Mouse (Mus musculus) embryo, embryonic 9.5 days (tissue): ENCODE measurements around the gene Ptpa.
"Not testable (repeated sequence)": the region's sequence is repeated elsewhere in the genome, so short reads cannot be mapped to it uniquely, and the experiment has no call there.

Source experiments
- DNase-seq: peaks from one replicate; pipeline ENCODE4 v3.0.0-alpha.2; 2017; ENCODE audit errors: extremely low spot score

Gene Ptpa

DNA sequence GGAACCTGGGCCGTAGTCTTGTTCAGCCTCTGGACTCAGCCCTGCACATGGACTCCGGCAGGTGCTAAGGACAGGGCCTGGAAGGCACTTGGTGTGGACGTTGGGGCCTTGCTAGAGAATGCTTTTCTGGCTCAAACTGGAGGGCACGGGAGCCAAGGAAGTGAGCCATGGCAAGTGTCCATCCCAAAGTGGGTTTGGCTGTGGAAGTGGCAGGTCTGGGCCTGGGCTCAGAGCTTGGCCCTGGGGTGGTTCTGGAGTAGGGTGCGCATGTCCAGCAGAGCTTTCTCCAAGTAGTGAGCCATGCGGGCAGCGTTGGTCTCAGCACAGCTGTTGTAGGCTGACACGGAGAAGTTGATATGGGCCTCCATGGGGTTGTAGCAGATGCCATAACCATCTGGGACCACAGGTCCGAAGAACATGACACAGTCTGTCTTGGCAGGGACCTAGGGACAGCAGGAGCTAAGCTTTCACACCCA, 13.4 kb upstream of the Ptpa start:
- no peak for DNase-seq

DNA sequence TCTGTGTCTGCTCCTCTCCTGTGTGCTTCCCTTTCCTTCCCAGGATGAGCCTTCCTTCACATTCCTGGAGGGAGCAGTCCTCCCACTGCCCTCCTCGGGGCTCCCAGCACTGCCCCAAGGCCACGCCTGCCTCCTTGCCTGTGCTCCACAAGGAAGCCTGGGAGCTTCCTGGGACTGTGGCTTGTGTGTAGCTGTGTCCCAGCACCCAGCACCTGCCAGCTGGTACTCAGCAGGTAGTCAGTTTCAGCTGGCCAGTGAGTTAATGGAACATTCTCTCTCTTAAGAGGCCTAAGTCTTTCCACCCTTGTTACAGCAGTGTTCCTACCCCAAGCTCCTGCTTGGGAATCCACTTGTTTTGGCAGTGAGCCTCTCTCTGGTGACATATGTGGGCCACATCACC, 13.0 kb upstream of the Ptpa start:
- no peak for DNase-seq

DNA sequence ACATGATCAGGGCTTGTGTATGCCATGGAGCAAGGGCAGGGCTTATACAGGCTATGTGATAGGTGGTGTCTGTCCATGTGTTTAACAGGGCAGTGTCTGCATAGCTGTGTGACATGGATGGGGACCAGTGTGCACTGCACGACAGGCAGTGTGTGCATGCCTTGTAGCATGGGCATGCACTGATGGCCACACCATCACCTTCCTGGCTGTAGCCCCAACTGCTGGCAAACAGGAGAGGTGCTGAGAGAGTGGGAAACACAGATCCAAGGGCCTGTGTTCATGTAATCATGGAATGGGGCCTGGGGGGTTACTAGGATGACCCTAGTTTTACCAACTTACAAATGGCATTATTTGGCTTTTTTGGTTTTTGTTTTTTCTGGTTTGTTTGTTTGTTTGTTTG, 12.0 kb upstream of the Ptpa start:
- no peak for DNase-seq

DNA sequence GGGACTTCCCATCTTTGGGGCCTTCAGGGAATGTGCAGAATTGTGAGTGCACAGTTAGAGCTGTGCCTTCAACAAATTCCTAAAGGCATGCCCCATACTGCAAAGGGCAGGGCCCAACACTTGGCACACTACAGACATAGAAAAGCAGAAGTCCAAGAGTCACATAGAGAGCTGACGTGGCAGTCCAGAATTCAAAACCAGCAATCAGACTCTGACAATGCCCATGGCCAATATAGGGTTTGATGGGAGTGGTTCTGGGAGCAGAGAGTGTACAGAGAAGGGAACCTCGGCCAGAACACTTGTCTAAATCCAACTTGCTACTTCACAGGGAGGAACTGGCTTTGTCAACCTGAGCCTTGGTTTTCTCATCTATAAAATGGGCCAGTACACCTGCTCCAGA, 8.6 kb upstream of the Ptpa start:
- DNase-seq = no peak

DNA sequence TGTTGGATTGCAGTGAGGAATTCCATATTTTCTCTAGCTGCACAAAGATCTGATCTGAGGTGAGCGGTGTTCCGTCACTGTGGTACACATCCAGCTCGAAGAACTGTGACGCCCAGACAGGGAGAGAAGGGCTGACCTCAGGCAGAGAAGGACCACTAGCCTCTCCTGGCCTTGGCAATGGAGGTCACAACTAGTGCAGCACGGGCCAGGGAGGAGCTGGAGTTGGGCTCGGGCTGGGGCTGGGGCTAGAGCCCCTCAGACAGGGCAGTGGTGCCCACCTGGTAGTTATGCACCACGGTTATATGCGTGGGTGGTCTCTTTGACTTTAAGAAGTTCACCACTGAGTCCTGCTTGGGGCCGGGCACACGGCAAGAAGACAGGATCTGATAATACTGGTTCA, 8.1 kb upstream of the Ptpa start:
- DNase-seq = no peak

DNA sequence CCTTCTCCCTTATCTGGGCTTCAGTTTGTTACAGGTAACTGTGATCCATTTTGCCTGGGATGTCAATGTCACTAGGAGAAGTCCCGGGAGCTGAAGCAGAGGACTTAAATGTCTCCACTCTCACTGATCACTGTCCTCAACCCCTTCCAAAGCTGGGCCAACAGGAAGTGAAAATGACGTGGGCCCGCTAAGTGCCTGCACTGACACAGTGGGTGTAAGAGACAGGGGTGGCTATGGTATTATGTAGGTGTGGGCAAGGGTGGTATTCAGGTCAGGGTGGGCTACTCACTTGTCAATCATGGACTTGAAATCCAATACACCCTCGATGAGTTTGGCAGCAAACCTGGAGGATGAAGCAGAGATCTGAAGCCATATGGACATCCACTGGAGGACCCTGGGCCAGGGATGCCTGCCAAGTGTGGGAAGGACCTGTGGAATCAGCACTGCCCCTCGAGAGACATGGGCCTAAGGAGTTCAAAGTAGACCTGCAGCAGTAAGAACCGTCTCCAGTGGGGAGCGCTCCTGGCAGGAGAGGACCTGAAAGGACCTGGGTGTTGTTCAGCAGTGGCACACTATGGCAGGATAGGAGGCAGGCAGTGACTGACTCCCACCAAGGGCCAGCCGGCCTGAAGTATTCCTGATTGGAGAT, 7.3 kb upstream of the Ptpa start:
- no peak for DNase-seq

DNA sequence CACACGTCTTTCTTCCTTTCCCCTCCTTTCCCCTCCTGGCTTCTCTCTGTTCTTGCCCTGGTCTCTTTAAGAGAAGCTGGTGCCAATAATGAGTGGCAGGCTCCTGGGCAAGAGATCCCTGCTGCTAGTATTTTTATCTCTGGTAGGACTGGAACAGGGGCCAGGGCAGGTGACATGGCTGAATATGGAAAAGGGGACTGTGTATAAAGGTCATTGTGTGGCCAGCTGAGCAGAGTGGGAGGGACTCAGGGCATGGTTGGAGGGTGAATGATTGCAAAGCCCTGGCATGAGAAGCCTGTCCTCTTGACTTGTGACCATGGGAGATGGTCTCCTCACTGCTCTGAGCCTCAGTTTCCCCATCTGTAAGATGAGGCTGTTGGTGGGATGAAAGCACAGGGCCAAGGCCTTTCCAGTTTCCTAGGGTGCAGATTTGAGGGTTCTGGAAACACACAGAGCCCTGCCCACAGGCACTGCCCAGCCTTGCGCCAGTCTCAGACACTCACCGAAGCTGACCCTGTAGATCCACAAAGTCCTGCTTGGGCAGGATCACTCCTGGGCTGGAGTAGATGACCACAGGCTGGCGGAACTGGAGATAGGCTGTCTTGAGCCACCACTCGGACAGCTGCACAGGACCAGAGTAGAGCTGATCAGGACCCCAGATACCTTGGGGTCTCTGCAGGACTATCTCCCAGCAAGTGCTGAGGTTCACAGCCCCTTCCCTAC, 6.2 kb upstream of the Ptpa start:
- no peak for DNase-seq

DNA sequence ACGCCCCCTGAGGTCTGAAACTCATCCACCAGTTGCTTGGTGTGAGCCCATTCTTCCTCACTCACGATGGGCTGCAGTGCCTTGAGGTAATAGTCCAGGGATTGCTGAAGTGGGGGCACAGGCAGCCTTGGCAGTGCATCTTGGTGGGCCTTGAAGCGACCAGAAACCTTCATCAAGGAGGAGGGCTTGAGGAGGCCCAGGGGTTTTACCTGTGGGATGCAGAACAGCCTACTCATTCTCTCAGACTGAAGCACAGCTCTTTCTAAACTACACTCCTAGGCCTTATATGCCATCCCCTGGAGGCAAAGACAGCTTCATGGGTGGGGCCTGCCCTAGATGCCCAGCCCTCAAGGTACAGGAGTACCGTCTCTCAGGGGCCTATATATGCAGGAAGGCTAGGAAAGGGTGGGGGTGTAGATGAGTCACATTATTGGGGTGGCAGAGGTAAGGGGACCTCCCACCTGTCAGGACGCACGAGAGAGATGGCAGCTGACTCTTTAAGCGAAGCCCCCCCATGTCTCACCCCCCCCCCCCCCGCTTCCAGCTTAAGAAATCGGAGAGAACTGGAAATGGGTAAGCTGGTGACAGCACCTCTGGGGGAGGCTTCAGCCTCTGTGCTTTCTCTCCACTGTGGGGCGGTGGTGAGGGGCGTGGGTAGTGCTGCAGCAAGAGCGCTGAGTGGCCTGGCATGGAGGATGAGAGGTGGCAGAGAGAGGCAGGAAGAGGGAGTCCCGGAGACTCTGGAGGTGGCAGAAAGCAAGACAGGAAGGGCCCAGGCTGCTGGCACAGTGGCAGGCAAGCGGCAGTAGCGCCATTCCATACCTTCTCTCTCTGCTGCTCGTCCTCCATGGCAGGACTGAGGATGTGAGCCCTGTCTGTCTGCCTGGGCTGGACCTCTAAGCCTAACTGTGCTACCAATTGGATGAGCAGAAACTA, 2.5 kb upstream of the Ptpa start:
- no peak for DNase-seq

DNA sequence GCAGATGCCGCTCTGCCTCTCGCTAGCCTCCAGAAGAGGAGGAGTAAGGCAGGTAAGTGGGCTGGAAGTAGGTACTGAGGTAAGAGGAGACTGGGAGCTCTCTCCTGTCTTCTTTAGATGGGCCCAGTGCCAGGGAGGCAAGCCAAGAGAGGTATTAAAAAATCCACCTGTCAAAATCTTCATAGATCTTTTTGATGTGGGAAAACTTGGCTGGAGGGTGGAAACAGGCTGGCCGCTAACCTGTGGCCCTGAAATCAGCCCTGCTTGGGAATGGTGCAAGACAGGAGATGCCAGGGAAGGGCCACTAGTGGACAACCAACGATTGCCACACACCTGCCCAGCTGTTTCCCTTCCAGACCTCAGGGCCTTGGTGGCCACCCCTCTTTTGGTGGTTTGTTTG, 1.7 kb upstream of the Ptpa start:
- DNase-seq = no peak

DNA sequence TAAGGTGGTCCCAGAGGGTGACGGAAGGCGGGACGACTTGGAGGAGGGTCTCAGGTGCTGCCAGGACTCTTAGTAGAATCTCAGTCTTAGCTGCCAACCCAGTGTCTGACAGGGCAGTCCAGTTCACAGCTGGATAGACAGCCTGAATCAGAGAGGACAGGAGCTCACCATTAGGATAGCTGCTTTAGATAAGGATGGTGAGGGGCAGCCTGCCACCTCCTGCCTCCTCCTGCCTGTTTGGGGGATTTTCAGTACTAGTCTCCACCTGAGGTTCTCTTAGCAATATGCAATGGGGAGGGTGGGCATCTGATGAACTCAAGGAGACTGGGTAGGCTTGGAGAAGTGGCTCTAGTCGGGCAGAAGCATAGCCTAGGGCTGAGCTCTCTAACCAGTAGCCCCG, 1.2 kb upstream of the Ptpa start:
- DNase-seq = no peak

DNA sequence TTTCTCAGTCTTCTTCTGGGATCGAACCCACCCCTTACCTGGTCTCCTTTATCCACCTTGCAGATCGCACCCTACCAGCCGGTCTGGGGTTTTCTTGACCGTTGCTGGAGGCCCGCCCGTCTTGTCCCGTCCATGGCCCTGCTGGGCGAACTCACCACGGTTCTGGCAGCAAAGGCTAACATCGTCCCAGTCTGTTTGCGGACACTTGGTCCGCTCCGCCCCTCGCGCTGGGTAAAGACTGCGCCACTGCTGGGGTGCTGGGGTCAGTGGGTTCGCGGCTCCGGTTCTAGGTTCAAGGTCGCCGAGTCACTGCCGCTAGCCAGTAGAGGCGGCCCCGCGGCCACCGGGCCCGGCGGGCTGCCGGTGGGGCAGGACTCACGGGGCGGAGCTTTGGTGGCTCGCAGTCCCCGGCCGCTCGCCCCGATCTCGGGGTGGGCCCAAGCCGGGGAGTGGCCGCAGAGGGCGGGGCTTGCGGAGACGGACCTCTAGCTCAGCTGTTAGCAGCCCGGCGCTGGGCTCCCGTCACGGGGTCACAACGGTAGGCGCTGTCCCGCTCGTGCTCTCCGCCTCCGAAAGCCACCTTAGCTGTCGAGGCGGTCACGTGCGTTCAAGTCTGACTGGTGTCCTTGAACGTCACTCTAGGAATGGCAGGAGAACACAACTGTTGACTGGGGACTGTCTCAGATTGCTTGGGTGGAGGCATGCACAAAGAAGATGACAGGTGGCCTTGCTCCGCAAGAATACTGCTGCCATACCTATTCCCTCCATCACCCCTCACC, 493 bp upstream of the Ptpa start, which contains the start of gene Crat:
Gene Crat (minus strand): TSS at position 657 of the 779 bp plus-strand sequence.
- peak; percentile 86 for DNase-seq

DNA sequence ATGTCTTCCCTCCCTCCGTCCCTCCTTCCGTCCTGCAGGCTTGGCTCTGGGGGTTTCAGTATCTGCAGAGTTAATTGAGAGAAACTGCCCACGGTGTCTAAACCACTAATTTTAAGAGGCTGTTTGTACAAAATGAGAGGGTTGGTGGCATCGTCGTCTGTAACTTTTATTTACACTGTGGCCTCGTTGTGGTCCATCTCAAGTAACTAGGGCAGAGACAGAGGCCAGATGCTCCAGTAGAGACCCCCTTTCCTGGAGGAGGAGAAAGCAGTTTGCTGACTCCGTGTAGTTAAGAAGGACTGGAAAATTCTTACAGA, 768 bp downstream of the Ptpa start:
- DNase-seq = no peak

DNA sequence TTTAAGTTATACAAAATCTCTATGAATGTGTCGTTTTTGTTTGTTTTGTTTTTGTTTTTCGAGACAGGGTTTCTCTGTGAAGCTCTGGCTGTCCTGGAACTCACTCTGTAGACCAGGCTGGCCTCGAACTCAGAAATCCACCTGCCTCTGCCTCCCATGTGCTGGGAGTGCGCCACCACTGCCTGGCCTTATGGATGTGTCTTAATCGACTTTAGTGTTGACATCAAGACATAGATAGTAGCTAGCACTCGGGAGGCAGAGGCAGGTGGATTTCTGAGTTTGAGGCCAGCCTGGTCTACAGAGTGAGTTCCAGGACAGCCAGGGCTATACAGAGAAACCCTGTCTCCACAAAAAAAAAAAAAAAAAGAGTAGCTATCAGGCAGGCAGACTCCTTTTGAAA, 1.3 kb downstream of the Ptpa start:
- DNase-seq = not testable (repeated sequence)

DNA sequence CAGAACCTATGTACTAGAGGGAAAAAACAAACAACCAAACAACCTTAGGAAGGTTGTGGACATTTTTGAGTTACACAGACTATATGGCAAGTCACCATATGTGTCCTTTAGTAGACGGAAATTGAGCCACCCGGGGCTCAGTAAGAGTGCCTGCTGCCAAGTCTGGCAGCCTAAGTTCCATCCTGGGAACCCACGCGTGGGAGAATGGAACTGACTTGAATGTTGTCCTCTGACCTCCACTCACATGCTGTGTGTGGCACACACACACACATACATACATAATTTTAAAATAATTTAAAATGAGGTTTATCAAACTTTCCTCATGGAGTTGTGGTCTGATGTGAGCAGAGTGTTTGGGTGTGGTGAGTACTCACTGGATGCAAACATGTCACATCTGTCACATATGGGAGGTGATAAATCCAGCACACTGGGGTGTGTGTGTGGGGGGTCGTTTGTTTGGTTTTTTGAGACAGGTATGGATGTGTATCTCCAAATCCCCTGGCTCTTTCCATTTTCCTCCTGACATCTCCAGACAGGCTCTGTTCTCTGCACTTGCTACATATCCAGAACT, 1.8 kb downstream of the Ptpa start:
- DNase-seq = no peak

DNA sequence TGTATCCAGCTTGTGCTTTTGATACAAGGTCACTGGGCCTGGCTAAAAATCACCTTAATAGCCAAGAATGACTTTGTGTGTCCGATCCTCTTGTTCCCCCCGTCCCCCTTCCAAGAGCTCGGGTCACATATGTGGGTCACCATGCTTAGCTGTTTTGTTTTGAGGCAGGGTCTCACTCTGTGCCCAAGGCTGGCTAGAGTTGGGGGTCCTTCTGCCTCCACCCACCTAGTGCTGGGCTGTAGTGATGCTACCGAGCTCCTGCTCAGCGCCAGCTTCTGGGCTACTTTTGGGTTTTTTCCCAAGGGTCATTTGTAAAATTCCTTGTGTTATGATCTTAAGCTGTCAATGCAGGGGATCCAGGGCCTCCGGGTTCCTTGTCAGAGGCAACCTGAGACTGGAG, 2.4 kb downstream of the Ptpa start:
- DNase-seq = no peak

DNA sequence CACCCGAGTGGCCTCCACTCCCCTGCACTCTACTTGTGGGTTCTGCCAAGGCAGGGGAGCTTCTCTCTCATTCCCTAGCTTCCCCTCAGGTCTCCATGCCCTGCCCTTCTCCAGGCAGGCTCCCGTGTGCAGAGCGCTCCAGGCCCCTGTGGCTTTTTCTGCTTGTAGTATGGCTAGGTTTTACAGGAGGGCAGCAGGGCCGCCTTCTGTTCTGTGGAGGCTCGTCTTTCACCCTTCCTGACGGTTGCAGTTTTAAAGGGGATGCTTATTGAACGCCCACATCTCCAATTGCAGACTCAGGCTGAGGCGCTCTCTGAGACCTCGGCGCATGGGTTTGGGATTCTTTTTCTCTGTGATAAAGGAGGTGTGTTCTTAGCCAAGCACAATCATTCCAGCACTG, 3.3 kb downstream of the Ptpa start:
- DNase-seq = no peak

DNA sequence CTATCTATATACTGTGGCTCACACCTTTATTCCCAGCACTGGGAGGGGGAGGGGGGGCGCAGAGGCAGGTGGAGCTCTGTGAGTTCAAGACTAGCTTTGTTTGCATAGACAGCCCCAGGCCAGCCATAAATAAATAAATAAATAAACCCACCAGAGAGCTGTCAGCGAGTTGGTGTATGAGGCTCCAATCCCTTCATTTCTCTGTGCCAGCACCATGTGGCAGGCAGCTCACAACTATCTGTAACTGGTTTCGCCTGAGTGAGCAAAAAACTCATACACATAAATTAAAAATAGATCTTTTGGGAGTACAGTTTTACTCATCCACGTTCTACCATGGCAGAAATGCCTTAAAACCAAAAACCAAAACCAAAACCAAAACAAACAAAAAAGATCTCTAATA, 5.6 kb downstream of the Ptpa start:
- no peak for DNase-seq

DNA sequence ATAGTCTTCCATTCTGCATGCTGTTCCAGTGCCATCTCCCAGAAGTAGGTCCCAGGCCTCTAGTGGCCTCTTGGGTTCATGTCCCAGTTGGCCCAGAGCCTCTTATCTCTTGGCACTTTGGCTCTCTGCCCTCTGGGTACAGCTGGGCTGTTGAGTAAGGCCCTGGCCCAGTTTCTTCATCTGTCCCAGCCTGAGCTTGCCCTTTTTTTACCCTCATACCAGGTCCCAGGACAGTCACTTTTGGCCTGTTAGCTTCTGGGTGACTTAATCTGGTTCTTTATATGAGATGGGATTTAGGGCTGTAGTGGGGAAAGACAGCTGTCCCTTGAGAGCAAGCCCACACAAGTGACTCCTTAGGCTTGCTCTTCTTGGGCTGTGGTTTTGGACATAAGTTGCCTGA, 13.3 kb downstream of the Ptpa start:
- DNase-seq = no peak

DNA sequence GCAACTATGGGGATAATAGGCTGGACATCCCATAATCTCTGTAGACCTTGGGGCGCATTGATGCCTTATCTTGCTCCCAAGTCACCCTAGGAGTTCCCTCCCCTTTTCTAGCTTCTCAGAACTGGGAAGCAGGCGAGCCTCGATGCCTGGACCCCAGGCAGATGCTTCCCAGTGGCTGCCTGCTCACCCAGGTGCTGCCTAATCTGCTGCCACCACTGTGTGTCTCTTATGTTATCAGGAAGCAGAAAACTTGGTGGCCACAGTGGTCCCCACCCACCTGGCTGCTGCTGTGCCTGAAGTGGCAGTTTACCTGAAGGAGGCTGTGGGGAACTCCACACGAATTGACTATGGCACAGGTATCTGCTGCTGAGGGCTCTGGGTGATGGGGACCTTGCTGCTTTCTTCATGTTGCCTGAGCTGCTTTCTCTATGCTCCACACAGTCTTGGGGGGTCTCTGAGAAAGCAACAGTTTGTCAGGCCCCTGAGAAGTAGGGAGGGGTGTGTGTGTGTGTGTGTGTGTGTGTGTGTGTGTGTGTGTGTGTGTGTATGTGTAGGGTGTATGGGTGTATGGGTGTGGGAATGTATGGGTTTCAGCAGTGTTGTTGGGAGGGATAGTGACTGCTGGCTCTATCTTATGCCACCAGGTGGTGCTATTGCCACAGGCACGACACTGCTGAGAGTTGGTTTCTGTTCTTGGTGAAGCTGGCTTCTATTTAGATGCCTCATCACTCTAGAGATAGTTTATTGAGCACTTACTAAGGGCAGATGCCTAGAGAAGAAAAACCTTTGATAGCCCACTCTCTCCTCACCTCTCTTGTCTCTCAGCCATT, 19.7 kb downstream of the Ptpa start:
- peak; percentile 68 for DNase-seq

DNA sequence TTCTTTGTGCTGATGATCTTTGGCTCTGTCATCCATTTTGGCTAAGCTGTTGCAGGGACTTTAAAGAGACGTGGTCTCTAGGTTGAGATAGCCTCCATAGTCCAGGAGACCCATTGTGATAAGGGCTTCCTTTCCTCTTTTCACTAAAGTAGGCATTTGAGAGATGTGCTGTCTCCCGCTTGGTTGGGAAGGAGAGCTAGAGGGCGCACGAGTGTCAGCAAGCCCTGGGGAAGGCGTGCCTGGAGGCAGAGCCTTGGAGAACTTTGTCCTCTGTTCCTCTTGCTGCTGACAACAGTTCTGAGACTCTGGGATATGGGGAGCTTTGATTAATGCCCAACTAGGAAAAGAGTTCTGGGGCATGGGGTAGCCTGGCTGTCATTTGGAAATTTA, 20.3 kb downstream of the Ptpa start:
- DNase-seq = no peak

DNA sequence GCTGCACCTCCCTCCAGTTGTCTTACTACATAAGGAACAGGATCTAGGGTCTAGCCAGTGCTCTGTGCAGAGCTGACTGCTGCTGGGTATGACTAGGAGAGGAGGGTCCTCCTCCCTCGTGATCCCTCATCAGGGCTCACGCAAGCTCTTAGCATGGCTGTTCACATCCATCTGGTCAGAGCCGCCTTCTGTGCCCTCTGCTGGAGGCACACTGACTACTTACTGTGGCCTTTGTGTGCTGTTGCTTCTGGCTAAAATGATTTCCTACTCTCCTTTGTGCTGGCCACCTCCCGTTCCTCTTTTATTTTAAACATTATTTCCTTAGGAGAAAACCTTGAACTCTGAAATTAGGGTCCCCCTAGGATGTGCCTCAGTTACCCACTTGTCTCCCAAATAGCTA, 21.0 kb downstream of the Ptpa start:
- no peak for DNase-seq
